Mouse (Mus musculus): ENCODE measurements around the gene Topors. TPM values are rescaled to one million over a fixed set of nuclear protein-coding genes. Genes with fewer than 3 reads are reported as not detected.
"Not testable (repeated sequence)": the region's sequence is repeated elsewhere in the genome, so short reads cannot be mapped to it uniquely, and the experiment has no call there.

Gene Topors
- polyA plus RNA-seq, 1 experiment from 2014 or later, result 35.5 TPM

DNA sequence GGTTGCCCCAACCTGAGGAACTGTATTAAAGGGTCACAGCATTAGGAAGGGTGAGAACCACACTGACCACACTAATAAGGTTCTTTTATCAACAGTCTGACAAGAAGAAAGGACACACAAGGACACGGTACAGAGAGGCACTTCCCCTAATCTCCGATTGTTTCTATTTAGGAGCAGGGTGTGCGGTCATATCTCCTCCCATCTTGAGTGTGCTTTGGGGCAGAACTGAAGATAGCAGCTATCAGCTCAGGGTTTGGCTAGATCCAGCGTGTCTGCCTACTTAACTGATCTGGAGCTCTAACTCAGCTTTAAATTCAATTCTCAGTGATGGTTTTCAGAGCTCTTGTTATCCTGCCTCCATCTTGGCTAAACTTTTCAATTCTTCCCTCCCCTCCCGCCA, 29.5 kb upstream of the Topors start:
- 0 out of 2 replicates have a peak, but pooled peaks cover 3% of the 10 kb centered on the region for H3K4me1 ChIP-seq (ENCODE audit: control insufficient read depth, insufficient read depth, low read length)
- H3K9ac ChIP-seq (ENCODE audit: low read depth, low read length), result no peak overlapping the region
- no peaks in the 10 kb centered on the region for H3K9me3 ChIP-seq (replicated peaks; ENCODE audit: control insufficient read depth, low read length)
- 34% methylated on average over 5 of the region's 5 CpGs for WGBS (ENCODE audit: insufficient replicate concordance)
- no peak overlapping the region for H3K4me2 ChIP-seq
- H3K4me3 ChIP-seq (ENCODE audit: low read depth, low read length), result no peak overlapping the region
- no peaks in the 10 kb centered on the region for H3K36me3 ChIP-seq (ENCODE audit: control insufficient read depth, insufficient read depth, low read length)
- H3K27me3 ChIP-seq (ENCODE audit: control insufficient read depth, insufficient read depth, low read length), result no peaks in the 10 kb centered on the region
- no peak for ATAC-seq (replicated peaks; ENCODE audit: insufficient number of reproducible peaks, low FRiP score, low TSS enrichment)
- H3K27ac ChIP-seq (ENCODE audit: low read depth, low read length), result no peak overlapping the region

GRCm38 (mm10) chr4:40291511-40291910, 21.9 kb upstream of the Topors start:
- H3K4me3 ChIP-seq (ENCODE audit: low read depth, low read length); H3K27ac ChIP-seq (ENCODE audit: low read depth, low read length); ATAC-seq (replicated peaks; ENCODE audit: insufficient number of reproducible peaks, low FRiP score, low TSS enrichment); H3K27me3 ChIP-seq (ENCODE audit: control insufficient read depth, insufficient read depth, low read length); H3K9ac ChIP-seq (ENCODE audit: low read depth, low read length); H3K36me3 ChIP-seq (ENCODE audit: control insufficient read depth, insufficient read depth, low read length); H3K4me1 ChIP-seq (ENCODE audit: control insufficient read depth, insufficient read depth, low read length); H3K4me2 ChIP-seq; H3K9me3 ChIP-seq (replicated peaks; ENCODE audit: control insufficient read depth, low read length): not testable (repeated sequence)
- 80% methylated on average over 11 of the region's 11 CpGs for WGBS (ENCODE audit: insufficient replicate concordance)

DNA sequence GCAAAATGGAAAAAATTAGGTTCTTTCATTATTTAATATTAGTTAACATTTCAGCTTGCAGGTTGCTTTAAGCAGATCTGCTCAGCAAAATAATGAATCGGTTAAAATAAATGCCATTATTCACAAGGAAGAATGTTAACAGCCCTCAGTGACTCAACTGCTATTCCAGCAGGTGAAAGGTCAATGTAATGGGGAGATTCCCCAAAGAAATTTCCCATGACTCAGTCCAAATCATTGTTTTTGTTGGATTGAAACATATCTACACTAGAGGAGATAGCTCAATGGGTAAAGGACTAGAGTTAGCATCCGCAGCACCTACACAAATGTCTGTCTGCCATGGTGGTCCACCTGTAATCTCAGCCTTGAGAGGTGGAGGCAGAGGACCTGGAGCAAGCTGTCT, 19.4 kb upstream of the Topors start:
- WGBS (ENCODE audit: insufficient replicate concordance), result 78% methylated on average over 2 of the region's 2 CpGs
- H3K27me3 ChIP-seq (ENCODE audit: control insufficient read depth, insufficient read depth, low read length), result no peaks in the 10 kb centered on the region
- H3K27ac ChIP-seq (ENCODE audit: low read depth, low read length), result no peak overlapping the region
- no peaks in the 10 kb centered on the region for H3K36me3 ChIP-seq (ENCODE audit: control insufficient read depth, insufficient read depth, low read length)
- no peak overlapping the region for H3K4me2 ChIP-seq
- ATAC-seq (replicated peaks; ENCODE audit: insufficient number of reproducible peaks, low FRiP score, low TSS enrichment), result no peak
- H3K9ac ChIP-seq (ENCODE audit: low read depth, low read length), result no peak overlapping the region
- H3K9me3 ChIP-seq (replicated peaks; ENCODE audit: control insufficient read depth, low read length), result peaks cover 1% of the 10 kb centered on the region; the same call in 1 of the 2 replicates
- no peak overlapping the region for H3K4me3 ChIP-seq (ENCODE audit: low read depth, low read length)
- no peaks in the 10 kb centered on the region for H3K4me1 ChIP-seq (ENCODE audit: control insufficient read depth, insufficient read depth, low read length)

- Histone ChIP-seq H3K4me3 (ENCODE audit: low read depth, low read length) (no peak overlapping the region), H3K36me3 (ENCODE audit: control insufficient read depth, insufficient read depth, low read length) (no peaks in the 10 kb centered on the region), H3K4me2 (no peak overlapping the region), H3K9me3 (replicated peaks; ENCODE audit: control insufficient read depth, low read length) (no peaks in the 10 kb centered on the region; the same call in 1 of the 2 replicates), H3K27ac (ENCODE audit: low read depth, low read length) (no peak overlapping the region), H3K4me1 (ENCODE audit: control insufficient read depth, insufficient read depth, low read length) (no peaks in the 10 kb centered on the region), H3K27me3 (ENCODE audit: control insufficient read depth, insufficient read depth, low read length) (no peaks in the 10 kb centered on the region), H3K9ac (ENCODE audit: low read depth, low read length) (no peak overlapping the region)
- ATAC-seq (replicated peaks; ENCODE audit: insufficient number of reproducible peaks, low FRiP score, low TSS enrichment), result no peak
- 67% methylated on average over 6 of the region's 6 CpGs for WGBS (ENCODE audit: insufficient replicate concordance)
Observed at GRCm38 (mm10) chr4:40287415-40287814, 17.8 kb upstream of the Topors start.

GRCm38 (mm10) chr4:40285582-40285981, 15.9 kb upstream of the Topors start:
- Histone ChIP-seq H3K4me1 (ENCODE audit: control insufficient read depth, insufficient read depth, low read length) (no peaks in the 10 kb centered on the region), H3K4me3 (ENCODE audit: low read depth, low read length) (no peak overlapping the region), H3K27ac (ENCODE audit: low read depth, low read length) (no peak overlapping the region), H3K36me3 (ENCODE audit: control insufficient read depth, insufficient read depth, low read length) (no peaks in the 10 kb centered on the region), H3K4me2 (no peak overlapping the region), H3K27me3 (ENCODE audit: control insufficient read depth, insufficient read depth, low read length) (no peaks in the 10 kb centered on the region), H3K9me3 (replicated peaks; ENCODE audit: control insufficient read depth, low read length) (no peaks in the 10 kb centered on the region; the same call in 1 of the 2 replicates), H3K9ac (ENCODE audit: low read depth, low read length) (no peak overlapping the region)
- ATAC-seq (replicated peaks; ENCODE audit: insufficient number of reproducible peaks, low FRiP score, low TSS enrichment), result no peak
- 13% methylated on average over 4 of the region's 4 CpGs for WGBS (ENCODE audit: insufficient replicate concordance)

- Histone ChIP-seq H3K27ac (ENCODE audit: low read depth, low read length) (peak within 1 kb of the TSS; percentile 90), H3K27me3 (ENCODE audit: control insufficient read depth, insufficient read depth, low read length) (no peaks in the 10 kb centered on the region), H3K4me3 (ENCODE audit: low read depth, low read length) (peak within 1 kb of the TSS; percentile 89), H3K36me3 (ENCODE audit: control insufficient read depth, insufficient read depth, low read length) (peaks cover 5% of the 10 kb centered on the region; the same call in 1 of the 2 replicates), H3K9ac (ENCODE audit: low read depth, low read length) (peak within 1 kb of the TSS; percentile 90), H3K4me2 (peak within 1 kb of the TSS; percentile 82), H3K9me3 (replicated peaks; ENCODE audit: control insufficient read depth, low read length) (no peaks in the 10 kb centered on the region), H3K4me1 (ENCODE audit: control insufficient read depth, insufficient read depth, low read length) (peaks cover 4% of the 10 kb centered on the region)
- ATAC-seq (replicated peaks; ENCODE audit: insufficient number of reproducible peaks, low FRiP score, low TSS enrichment), result peak; percentile 97
- 1% methylated on average over 36 of the region's 36 CpGs for WGBS (ENCODE audit: insufficient replicate concordance)
Observed at GRCm38 (mm10) chr4:40279276-40279900, 9.7 kb upstream of the Topors start, which contains the start of gene Ndufb6. Ndufb6 (minus strand) TSS chr4:40279421.

GRCm38 (mm10) chr4:40278880-40279275, 9.2 kb upstream of the Topors start:
- Histone ChIP-seq H3K4me1 (ENCODE audit: control insufficient read depth, insufficient read depth, low read length) (peaks cover 4% of the 10 kb centered on the region), H3K27ac (ENCODE audit: low read depth, low read length) (peak overlapping the region; percentile 90), H3K4me3 (ENCODE audit: low read depth, low read length) (peak overlapping the region; percentile 89), H3K4me2 (peak overlapping the region; percentile 82), H3K36me3 (ENCODE audit: control insufficient read depth, insufficient read depth, low read length) (peaks cover 5% of the 10 kb centered on the region; the same call in 1 of the 2 replicates), H3K27me3 (ENCODE audit: control insufficient read depth, insufficient read depth, low read length) (no peaks in the 10 kb centered on the region), H3K9ac (ENCODE audit: low read depth, low read length) (peak overlapping the region; percentile 90), H3K9me3 (replicated peaks; ENCODE audit: control insufficient read depth, low read length) (no peaks in the 10 kb centered on the region)
- WGBS (ENCODE audit: insufficient replicate concordance), result under 1% methylated on average over 21 of the region's 21 CpGs
- ATAC-seq (replicated peaks; ENCODE audit: insufficient number of reproducible peaks, low FRiP score, low TSS enrichment), result peak; percentile 71

GRCm38 (mm10) chr4:40268835-40269234, 815 bp downstream of the Topors start:
- H3K4me1 ChIP-seq (ENCODE audit: control insufficient read depth, insufficient read depth, low read length), result peaks cover 11% of the 10 kb centered on the region
- peak overlapping the region; percentile 82 for H3K9ac ChIP-seq (ENCODE audit: low read depth, low read length)
- peak overlapping the region; percentile 92 for H3K4me3 ChIP-seq (ENCODE audit: low read depth, low read length)
- H3K9me3 ChIP-seq (replicated peaks; ENCODE audit: control insufficient read depth, low read length), result no peaks in the 10 kb centered on the region
- peak overlapping the region; percentile 96 for H3K4me2 ChIP-seq
- H3K27ac ChIP-seq (ENCODE audit: low read depth, low read length), result peak overlapping the region; percentile 95
- H3K27me3 ChIP-seq (ENCODE audit: control insufficient read depth, insufficient read depth, low read length), result no peaks in the 10 kb centered on the region
- no peak for ATAC-seq (replicated peaks; ENCODE audit: insufficient number of reproducible peaks, low FRiP score, low TSS enrichment)
- H3K36me3 ChIP-seq (ENCODE audit: control insufficient read depth, insufficient read depth, low read length), result no peaks in the 10 kb centered on the region
- under 1% methylated on average over 16 of the region's 16 CpGs for WGBS (ENCODE audit: insufficient replicate concordance)

All from heart, embryonic 11.5 days (tissue).